Mouse (Mus musculus) heart, embryonic 14.5 days (tissue): ENCODE data around the gene Sptb. TPM values are rescaled to one million over a fixed set of nuclear protein-coding genes. Genes with fewer than 3 reads are reported as not detected.

Experiments used
- ATAC-seq: fragments of 200-750 bp; cut with Nextera tagmentation; 2 replicates; pipeline ENCODE4 v1.8.0; 2017; ENCODE audit warnings: low read depth, moderate TSS enrichment; ENCODE audit not compliant: insufficient number of reproducible peaks, insufficient read depth, low FRiP score
- H3K27ac ChIP-seq, 2 experiments: fragments of 200-500 bp in 1 of 2; fragments of 300-500 bp in 1 of 2; sonication (generic) in 1 of 2; replicated peaks in 1 of 2; 2 replicates each; pipeline ENCODE4 v1.5.1; 2012 to 2014; ENCODE audit warnings: low read depth in 2 of 2, low read length in 2 of 2, control low read depth in 1 of 2, mild to moderate bottlenecking in 1 of 2, mixed read lengths in 1 of 2; ENCODE audit not compliant: control insufficient read depth in 1 of 2, insufficient read depth in 1 of 2
- H3K27me3 ChIP-seq: fragments of 300-500 bp; sonication (generic); 2 replicates; pipeline ENCODE4 v1.6.1; 2014; ENCODE audit warnings: mild to moderate bottlenecking, low read length, control low read depth; ENCODE audit not compliant: control insufficient read depth, insufficient read depth
- H3K36me3 ChIP-seq: fragments of 300-500 bp; sonication (generic); 2 replicates; pipeline ENCODE4 v1.6.1; 2014; ENCODE audit warnings: mild to moderate bottlenecking, control low read depth, low read length, mixed read lengths; ENCODE audit not compliant: control insufficient read depth, insufficient read depth
- H3K4me1 ChIP-seq, 2 experiments: fragments of 200-500 bp in 1 of 2; fragments of 300-500 bp in 1 of 2; sonication (generic) in 1 of 2; 2 replicates each; pipeline ENCODE4 v1.6.1; 2012 to 2014; ENCODE audit warnings: low read length in 2 of 2, control low read depth in 1 of 2, mixed read lengths in 1 of 2; ENCODE audit not compliant: control insufficient read depth in 2 of 2, insufficient read depth in 2 of 2
- H3K4me2 ChIP-seq: fragments of 300-500 bp; sonication (generic); 2 replicates; pipeline ENCODE4 v1.6.1; 2014; ENCODE audit warnings: mild to moderate bottlenecking, low read length
- H3K4me3 ChIP-seq, 2 experiments: fragments of 200-500 bp in 1 of 2; fragments of 300-500 bp in 1 of 2; sonication (generic) in 1 of 2; 2 replicates each; pipeline ENCODE4 v1.5.1; 2012 to 2014; ENCODE audit warnings: low read length in 2 of 2, mild to moderate bottlenecking in 2 of 2, control low read depth in 1 of 2, low read depth in 1 of 2, moderate library complexity in 1 of 2; ENCODE audit not compliant: control insufficient read depth in 1 of 2, insufficient read depth in 1 of 2
- H3K9ac ChIP-seq: fragments of 300-500 bp; sonication (generic); 2 replicates; pipeline ENCODE4 v1.6.1; 2014; ENCODE audit warnings: mild to moderate bottlenecking, low read length
- H3K9me3 ChIP-seq: fragments of 300-500 bp; sonication (generic); 2 replicates; pipeline ENCODE4 v1.6.1; 2016; ENCODE audit warnings: low read length, control low read depth; ENCODE audit not compliant: control insufficient read depth
- WGBS: fragments of 180-500 bp; shearing (Covaris S2); extraction: QIAGEN DNeasy Blood & Tissue Kit; methylation state at CpG from one replicate; pipeline ENCODE4 v1.1.7; 2014; 5-methylcytosine and 5-hydroxymethylcytosine counted together
- polyA plus RNA-seq: library from polyadenylated mRNA; unstranded; fragments of >200 nt; fragmentation: Nextera tagmentation; extraction: Ambion mirVana; gene quantifications from 2 replicates; pipeline ENCODE4 v1.2.1, GENCODE M21; 2014

Sptb gene
- polyA plus RNA-seq, 1 experiment from 2014 or later: 7.4 TPM

DNA sequence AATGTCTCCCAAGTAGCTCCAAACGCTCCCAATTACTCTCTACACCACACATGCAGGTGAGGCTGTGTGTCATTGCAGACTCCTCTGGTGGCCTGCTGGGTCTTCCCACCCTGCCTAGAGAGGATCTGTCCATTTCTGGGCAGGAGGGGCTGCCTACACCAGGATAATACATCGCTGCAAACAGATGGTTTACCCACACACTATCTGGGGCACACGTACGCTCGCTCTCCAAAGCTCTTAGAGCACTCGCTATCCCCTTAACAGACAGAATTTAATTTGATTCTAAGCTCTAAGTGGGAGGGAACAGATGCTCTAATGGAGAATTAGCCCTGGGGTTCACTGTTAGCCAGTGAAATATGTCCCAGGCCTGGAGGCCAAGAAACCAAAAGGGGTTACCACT is 87.0 kb downstream of the Sptb start:
- H3K36me3 ChIP-seq: peaks cover 31% of the 10 kb centered on the region
- 54% methylated on average over 6 of the region's 6 CpGs for WGBS

DNA sequence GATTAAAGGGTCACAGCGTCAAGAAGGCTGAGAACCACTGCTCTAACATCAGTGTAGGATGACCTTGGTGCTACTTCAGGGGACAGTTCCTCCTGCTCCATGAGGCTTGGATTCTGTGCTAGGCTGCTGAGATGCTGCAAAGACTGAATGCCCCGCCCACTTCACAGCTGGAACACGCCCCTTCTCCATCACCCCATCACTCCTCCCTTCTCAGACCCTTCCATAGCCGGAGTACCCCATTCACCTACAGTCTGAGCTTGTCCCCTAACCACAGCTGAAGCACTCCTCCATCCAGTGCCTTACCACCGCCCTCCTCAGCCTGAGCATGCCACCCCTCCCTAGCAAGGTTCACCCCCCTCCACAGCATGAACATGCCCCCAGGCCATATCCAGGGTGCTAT is 90.5 kb downstream of the Sptb start:
- H3K27me3 ChIP-seq: no peaks in the 10 kb centered on the region
- no peak for ATAC-seq
- peaks cover 13 to 15% of the 10 kb centered on the region in 2 experiments for H3K4me1 ChIP-seq
- 61% methylated on average over 5 of the region's 5 CpGs for WGBS
- H3K9ac ChIP-seq: no peak overlapping the region
- H3K4me2 ChIP-seq: no peak overlapping the region
- no peak overlapping the region for H3K27ac ChIP-seq
- no peaks in the 10 kb centered on the region for H3K9me3 ChIP-seq
- H3K36me3 ChIP-seq: peaks cover 16% of the 10 kb centered on the region
- no peak overlapping the region for H3K4me3 ChIP-seq

More for the DNA sequence above, 87.0 kb downstream of the Sptb start:
- Histone ChIP-seq H3K9ac (no peak overlapping the region), H3K4me2 (no peak overlapping the region), H3K27me3 (no peaks in the 10 kb centered on the region), H3K4me1 (peaks cover 7 to 13% of the 10 kb centered on the region in 2 experiments; a peak in 3 of 4 replicates), H3K27ac (no peak overlapping the region), H3K4me3 (no peak overlapping the region), H3K9me3 (no peaks in the 10 kb centered on the region)
- no peak for ATAC-seq

DNA sequence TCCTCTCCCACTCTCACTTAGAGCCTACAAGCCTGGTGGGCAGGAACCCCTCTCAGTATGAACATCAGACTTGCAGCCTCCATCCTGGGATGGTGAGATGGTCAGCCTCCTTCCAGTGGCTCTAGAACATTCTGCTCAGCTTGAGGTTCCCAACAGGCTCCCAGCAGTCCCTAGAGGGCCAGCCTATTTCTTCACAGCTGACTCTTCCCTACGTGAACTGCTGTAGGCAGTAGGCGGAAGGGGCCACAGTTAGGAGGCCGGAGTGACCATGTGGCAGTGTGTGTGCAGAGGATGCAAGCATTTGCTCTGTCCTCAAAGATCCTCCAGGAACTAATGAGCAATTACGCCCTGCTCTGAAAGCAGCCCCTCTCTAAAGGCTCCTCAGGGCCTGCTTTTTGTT is 92.2 kb downstream of the Sptb start:
- H3K9ac ChIP-seq: no peak overlapping the region
- peaks cover 16% of the 10 kb centered on the region for H3K36me3 ChIP-seq
- H3K27me3 ChIP-seq: no peaks in the 10 kb centered on the region
- peaks cover 11% of the 10 kb centered on the region in 2 experiments for H3K4me1 ChIP-seq
- no peak overlapping the region for H3K27ac ChIP-seq
- no peak overlapping the region for H3K4me2 ChIP-seq
- WGBS: 86% methylated on average over 4 of the region's 4 CpGs
- no peak for ATAC-seq
- no peaks in the 10 kb centered on the region for H3K9me3 ChIP-seq
- no peak overlapping the region for H3K4me3 ChIP-seq

DNA sequence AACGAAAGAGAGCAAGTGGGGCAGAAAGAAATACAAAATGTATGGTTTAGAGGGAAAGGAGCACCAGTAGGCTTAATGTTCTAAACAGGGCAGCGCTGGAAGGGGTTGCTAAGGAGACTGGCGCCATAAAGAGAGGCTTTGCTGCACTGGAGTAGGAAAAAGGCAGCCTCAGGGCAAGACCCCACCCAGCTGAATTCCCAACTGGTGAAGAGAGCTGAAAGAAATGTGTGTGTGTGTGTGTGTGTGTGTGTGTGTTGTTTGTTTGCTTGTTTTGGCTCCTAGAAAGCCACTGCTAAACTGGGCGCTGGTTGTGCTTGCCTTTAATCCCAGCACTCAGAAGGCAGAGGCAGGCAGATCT is 94.8 kb downstream of the Sptb start:
- H3K27me3 ChIP-seq: no peaks in the 10 kb centered on the region
- no peak for ATAC-seq
- no peak overlapping the region for H3K4me3 ChIP-seq
- no peaks in the 10 kb centered on the region for H3K9me3 ChIP-seq
- H3K27ac ChIP-seq: peak overlapping the region; percentile 19 to 45; a peak in 2 of 4 replicates
- H3K9ac ChIP-seq: no peak overlapping the region
- 72% methylated on average over 4 of the region's 4 CpGs for WGBS
- H3K36me3 ChIP-seq: peaks cover 10% of the 10 kb centered on the region; the same call in 1 of the 2 replicates
- H3K4me2 ChIP-seq: no peak overlapping the region
- peaks cover 2 to 6% of the 10 kb centered on the region in 2 experiments; a peak in 3 of 4 replicates for H3K4me1 ChIP-seq

DNA sequence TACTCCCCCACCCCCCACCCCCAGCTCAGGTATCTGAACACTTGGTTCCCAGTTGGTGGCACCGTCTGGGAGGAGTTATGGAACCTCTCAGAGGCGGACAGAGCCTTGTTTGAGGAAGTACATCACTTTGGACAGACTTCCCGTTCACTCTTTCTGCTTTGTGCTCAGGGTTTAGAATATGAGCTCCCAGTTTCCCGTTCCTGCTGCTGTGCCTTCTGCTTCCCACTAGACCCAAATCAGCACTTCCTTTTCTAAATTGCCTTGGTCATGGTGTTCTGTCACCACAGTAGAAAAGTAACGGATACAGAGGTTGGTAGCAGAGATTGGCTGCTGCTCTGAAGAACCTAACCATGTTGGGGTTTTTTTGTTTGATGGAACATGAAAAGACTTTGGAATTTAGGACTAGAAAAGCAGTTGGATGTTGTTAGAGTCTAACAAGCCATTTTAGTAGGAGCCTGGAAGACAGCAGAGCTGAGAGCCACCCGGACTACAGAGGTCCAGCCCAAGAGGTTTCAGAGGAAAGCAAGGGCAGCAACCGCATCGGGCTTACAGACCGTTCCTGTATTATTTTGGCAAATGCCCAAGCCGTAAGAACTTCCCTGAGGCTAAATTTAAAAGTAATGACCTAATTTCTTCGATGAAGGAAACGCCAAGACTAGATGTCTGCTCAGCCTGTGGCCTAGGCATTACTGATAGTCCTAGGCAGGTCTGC is 95.3 kb downstream of the Sptb start:
- Histone ChIP-seq H3K27me3 (no peaks in the 10 kb centered on the region), H3K36me3 (peaks cover 7% of the 10 kb centered on the region; the same call in 1 of the 2 replicates), H3K9me3 (no peaks in the 10 kb centered on the region), H3K27ac (peak overlapping the region; percentile 30 to 45; a peak in 2 of 4 replicates), H3K4me2 (no peak overlapping the region), H3K4me1 (peaks cover 2 to 6% of the 10 kb centered on the region in 2 experiments; a peak in 3 of 4 replicates), H3K9ac (no peak overlapping the region), H3K4me3 (no peak overlapping the region)
- 42% methylated on average over 12 of the region's 12 CpGs for WGBS
- ATAC-seq: no peak

DNA sequence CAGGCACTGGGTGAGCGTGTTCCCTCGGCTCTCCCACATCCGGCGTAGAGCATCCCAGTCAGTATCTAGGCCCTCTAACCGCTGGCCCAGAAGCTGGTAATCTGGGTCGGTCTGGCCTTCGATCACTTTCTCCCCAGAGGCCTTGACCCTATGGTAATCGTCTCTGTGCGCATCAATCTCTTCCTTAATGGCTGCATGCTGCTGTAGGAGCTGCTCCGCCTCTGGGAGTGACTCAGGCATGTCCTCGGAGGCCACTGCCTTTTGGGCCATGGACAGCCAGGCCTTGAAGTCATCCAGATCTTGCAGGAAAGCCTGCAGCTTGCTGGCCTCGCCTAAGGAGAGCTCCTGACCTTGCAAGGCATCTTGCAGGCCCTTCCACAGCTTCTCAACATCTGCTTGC is 97.7 kb downstream of the Sptb start:
- Histone ChIP-seq H3K9me3 (no peaks in the 10 kb centered on the region), H3K27me3 (no peaks in the 10 kb centered on the region), H3K9ac (no peak overlapping the region), H3K4me1 (peaks cover 2 to 6% of the 10 kb centered on the region in 2 experiments; a peak in 3 of 4 replicates), H3K4me3 (no peak overlapping the region), H3K36me3 (peaks cover 13% of the 10 kb centered on the region; the same call in 1 of the 2 replicates), H3K4me2 (no peak overlapping the region), H3K27ac (no peak overlapping the region)
- no peak for ATAC-seq
- 83% methylated on average over 12 of the region's 12 CpGs for WGBS

DNA sequence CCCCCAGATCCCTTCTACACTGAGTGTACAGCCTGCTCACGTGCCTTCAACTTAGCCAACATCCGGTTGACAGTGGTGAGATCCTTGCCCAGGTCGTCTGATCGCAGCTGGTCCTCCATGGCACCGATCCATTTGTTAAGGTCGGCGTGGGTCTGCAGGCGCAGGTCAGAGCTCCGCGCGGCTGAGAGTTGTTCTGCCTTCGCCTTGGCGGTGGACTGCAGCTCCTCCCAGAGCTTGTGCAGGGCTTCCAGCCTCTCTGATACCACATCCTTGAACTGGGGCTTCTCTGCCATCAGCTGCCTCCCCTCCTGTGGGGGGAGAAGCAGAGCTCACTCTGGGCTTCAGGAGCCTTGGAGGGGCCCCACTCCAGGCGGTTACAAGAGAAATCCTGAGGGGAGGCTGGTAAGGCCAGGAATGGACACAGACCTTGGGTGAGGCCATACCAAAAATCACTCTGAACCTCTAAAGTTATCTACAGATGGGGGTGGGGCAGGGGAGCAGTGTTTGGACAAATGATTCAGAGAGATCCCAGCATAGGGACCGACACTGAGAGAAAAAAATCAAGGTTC is 101.3 kb downstream of the Sptb start:
- no peak overlapping the region for H3K27ac ChIP-seq
- no peaks in the 10 kb centered on the region for H3K9me3 ChIP-seq
- H3K4me3 ChIP-seq: no peak overlapping the region
- H3K27me3 ChIP-seq: no peaks in the 10 kb centered on the region
- no peaks in the 10 kb centered on the region for H3K4me1 ChIP-seq
- no peak overlapping the region for H3K9ac ChIP-seq
- H3K36me3 ChIP-seq: peaks cover 14% of the 10 kb centered on the region; the same call in 1 of the 2 replicates
- H3K4me2 ChIP-seq: no peak overlapping the region
- ATAC-seq: no peak
- WGBS: 71% methylated on average over 15 of the region's 15 CpGs
